Mouse (Mus musculus) heart, embryonic 16.5 days (tissue): Measurements from ENCODE around the gene Alkbh2. TPM values are rescaled to one million over a fixed set of nuclear protein-coding genes. Genes with fewer than 3 reads are reported as not detected.

ENCODE experiments used
- ATAC-seq: fragments of 200-750 bp; cut with Nextera tagmentation; replicated peaks from 2 replicates; pipeline ENCODE4 v1.8.0; 2017; ENCODE audit warnings: moderate number of reproducible peaks; ENCODE audit not compliant: insufficient read depth, low FRiP score; ENCODE audit errors: extremely low read depth
- H3K27ac ChIP-seq: fragments of 300-500 bp; sonication (generic); 2 replicates; pipeline ENCODE4 v1.5.1; 2014; ENCODE audit warnings: mild to moderate bottlenecking, low read length, control low read depth, moderate library complexity
- H3K27me3 ChIP-seq: fragments of 300-500 bp; sonication (generic); 2 replicates; pipeline ENCODE4 v1.6.1; 2014; ENCODE audit warnings: low read length, mixed read lengths; ENCODE audit not compliant: control insufficient read depth, insufficient read depth
- H3K36me3 ChIP-seq: fragments of 300-500 bp; sonication (generic); 2 replicates; pipeline ENCODE4 v1.6.1; 2014; ENCODE audit not compliant: control insufficient read depth, insufficient read depth
- H3K4me1 ChIP-seq: fragments of 300-500 bp; sonication (generic); 2 replicates; pipeline ENCODE4 v1.6.1; 2014; ENCODE audit warnings: low read length, mixed read lengths; ENCODE audit not compliant: control insufficient read depth, insufficient read depth
- H3K4me2 ChIP-seq: fragments of 300-500 bp; sonication (generic); 2 replicates; pipeline ENCODE4 v1.6.1; 2014; ENCODE audit warnings: low read depth, mild to moderate bottlenecking, control low read depth, low read length
- H3K4me3 ChIP-seq: fragments of 300-500 bp; sonication (generic); 2 replicates; pipeline ENCODE4 v1.5.1; 2014; ENCODE audit warnings: mild to moderate bottlenecking, control low read depth, low read length
- H3K9ac ChIP-seq: fragments of 300-500 bp; sonication (generic); 2 replicates; pipeline ENCODE4 v1.6.1; 2014; ENCODE audit warnings: low read length, control low read depth
- H3K9me3 ChIP-seq: fragments of 300-500 bp; sonication (generic); replicated peaks from 2 replicates; pipeline ENCODE4 v1.6.1; 2016; ENCODE audit warnings: low read length; ENCODE audit not compliant: control insufficient read depth
- WGBS: fragments of 180-500 bp; shearing (Covaris S2); extraction: QIAGEN DNeasy Blood & Tissue Kit; methylation state at CpG from one replicate; pipeline ENCODE4 v1.1.7; 2014; 5-methylcytosine and 5-hydroxymethylcytosine counted together
- polyA plus RNA-seq: library from polyadenylated mRNA; unstranded; fragments of >200 nt; fragmentation: Nextera tagmentation; extraction: Ambion mirVana; gene quantifications from 2 replicates; pipeline ENCODE4 v1.2.1, GENCODE M21; 2015

The Alkbh2 gene
- polyA plus RNA-seq, 1 experiment from 2014 or later = 7.3 TPM

DNA sequence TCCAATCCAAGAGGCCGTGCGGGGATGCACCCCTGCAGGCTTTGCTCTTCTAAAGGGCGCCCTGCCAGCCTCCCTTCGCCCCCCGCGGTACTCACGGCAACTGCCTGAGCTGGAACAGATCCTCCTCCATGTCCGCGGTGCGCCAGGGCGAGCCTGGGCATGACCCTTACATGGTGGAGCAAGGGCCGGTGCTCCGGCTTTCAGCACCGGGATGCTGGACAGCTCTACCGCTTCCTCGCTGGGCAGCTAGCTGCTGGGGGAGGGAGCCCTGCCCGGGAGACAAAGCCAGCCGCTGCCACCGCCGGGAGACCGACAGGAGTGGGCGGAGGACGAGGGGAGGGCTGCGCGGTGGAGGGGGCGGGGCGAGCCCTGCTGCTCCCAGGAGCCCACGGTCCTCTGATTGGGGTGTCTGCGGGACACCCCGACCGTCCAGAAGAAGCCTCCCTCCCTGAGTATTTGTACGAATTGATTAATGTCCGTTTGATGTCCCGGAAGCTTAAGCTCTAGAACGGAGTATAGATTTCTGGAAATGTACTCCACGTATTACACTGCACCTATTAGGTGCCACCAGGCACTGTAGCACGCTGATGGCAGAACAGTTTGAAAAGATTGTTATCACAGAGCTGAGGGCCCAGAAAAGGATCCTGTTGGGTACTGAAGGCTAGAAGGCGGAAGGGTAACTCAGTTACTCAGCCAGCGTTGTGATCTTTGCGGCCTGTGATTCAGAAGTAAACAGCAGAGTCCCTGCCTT, 36.8 kb downstream of the Alkbh2 start, which contains the start of gene Svop:
Gene Svop, minus strand, starts transcription at position 514 of the 751 bp plus-strand sequence.
- H3K4me1 ChIP-seq = peaks cover 4% of the 10 kb centered on the region
- 2% methylated on average over 40 of the region's 40 CpGs for WGBS
- no peak within 1 kb of the TSS for H3K9ac ChIP-seq
- no peaks in the 10 kb centered on the region for H3K36me3 ChIP-seq
- ATAC-seq = 0 out of 2 replicates have a peak, but pooled peaks have one; percentile 32
- H3K27me3 ChIP-seq = peaks cover 11% of the 10 kb centered on the region
- peak within 1 kb of the TSS; percentile 22 for H3K4me3 ChIP-seq
- H3K9me3 ChIP-seq = no peaks in the 10 kb centered on the region
- no peak within 1 kb of the TSS for H3K27ac ChIP-seq
- peak within 1 kb of the TSS; percentile 55 for H3K4me2 ChIP-seq

DNA sequence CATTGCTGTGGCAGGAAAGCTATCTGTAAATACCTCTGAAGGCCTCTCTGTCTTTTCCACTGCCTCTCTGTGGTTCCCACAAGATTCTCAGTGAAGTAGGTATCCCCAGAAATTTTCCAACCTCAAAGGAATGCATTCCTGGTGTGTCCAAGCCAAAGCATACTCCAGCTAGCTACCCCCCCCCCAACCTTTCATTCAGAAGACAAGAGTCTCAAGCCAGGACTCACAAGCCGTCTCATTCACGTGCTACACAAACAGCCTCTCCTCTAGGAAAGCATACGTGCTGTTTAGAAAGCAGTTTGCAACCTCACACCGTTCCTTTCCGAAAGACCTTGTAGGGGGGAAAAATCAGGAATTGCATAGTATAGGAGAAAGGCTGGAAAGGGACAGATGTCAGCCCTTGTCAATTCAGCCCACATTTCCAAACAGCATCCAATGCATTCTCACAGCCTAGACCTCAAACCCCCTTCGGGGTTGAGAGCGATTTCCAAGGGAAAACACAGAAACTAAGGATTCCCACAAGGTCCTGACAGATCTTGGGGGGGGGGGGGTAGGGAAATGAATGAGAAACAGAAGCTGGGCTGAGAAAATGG, 37.5 kb downstream of the Alkbh2 start:
- Histone ChIP-seq H3K9me3 (no peaks in the 10 kb centered on the region), H3K4me3 (no peak overlapping the region), H3K4me1 (peaks cover 4% of the 10 kb centered on the region), H3K36me3 (no peaks in the 10 kb centered on the region), H3K4me2 (no peak overlapping the region), H3K27ac (no peak overlapping the region), H3K9ac (no peak overlapping the region), H3K27me3 (peaks cover 11% of the 10 kb centered on the region)
- ATAC-seq = no peak
- WGBS = 20% methylated on average over 7 of the region's 7 CpGs

DNA sequence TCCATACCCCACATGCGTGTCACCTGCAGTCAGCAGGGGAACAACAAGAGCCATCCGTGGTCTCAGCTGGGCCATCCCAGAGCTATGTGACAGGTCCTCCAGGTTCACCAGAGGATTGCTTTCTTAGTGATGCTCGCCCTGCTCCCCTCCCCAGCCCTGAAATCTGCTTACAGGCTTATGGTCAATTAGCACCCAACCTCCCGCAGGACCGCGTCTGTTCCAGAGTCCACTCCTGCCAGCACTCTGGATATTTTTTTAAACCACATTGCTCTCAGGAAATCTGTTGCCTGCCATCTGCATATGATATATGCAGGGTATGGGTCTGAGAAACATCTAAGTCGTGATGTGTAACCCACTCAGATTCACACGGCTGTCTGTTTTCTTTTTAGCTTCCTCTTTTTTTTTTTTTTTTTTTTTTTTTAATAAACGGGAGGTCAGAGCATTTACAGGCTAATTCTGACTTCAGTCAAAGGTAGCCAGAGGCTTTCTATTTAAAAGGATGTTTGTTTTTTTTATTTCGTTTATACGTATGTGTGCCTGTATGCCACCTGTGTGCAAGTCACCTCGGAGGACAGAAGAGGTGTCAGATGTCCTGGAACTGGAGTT, 40.0 kb downstream of the Alkbh2 start:
- Histone ChIP-seq H3K4me1 (peaks cover 4% of the 10 kb centered on the region), H3K4me2 (no peak overlapping the region), H3K27me3 (peaks cover 8% of the 10 kb centered on the region), H3K4me3 (no peak overlapping the region), H3K9ac (no peak overlapping the region), H3K36me3 (no peaks in the 10 kb centered on the region), H3K9me3 (no peaks in the 10 kb centered on the region), H3K27ac (no peak overlapping the region)
- no peak for ATAC-seq
- 67% methylated on average over 12 of the region's 12 CpGs for WGBS

DNA sequence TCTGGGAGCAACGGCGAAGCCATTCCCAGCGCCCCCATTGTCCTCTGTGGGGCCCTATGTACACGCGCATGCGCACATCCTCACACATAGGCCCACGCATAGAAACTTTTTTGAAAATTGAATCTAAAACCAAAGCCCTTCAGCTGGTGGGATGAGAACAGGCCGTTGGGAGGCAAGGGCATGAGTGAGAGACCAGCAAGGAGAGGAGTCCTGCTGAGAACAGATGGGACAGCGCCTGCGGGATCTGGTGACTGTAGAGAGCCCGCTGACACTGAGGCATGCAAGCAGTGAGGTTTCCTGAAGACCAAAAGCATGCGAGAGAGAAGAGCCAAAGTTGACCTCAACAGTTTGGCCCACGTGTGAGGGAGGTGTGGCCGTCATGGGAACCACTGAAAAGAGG, 42.5 kb downstream of the Alkbh2 start:
- H3K9ac ChIP-seq = no peak overlapping the region
- H3K9me3 ChIP-seq = no peaks in the 10 kb centered on the region
- no peaks in the 10 kb centered on the region for H3K4me1 ChIP-seq
- 59% methylated on average over 14 of the region's 14 CpGs for WGBS
- no peak overlapping the region for H3K4me3 ChIP-seq
- H3K27me3 ChIP-seq = no peaks in the 10 kb centered on the region
- no peak for ATAC-seq
- no peaks in the 10 kb centered on the region for H3K36me3 ChIP-seq
- H3K27ac ChIP-seq = no peak overlapping the region
- no peak overlapping the region for H3K4me2 ChIP-seq

DNA sequence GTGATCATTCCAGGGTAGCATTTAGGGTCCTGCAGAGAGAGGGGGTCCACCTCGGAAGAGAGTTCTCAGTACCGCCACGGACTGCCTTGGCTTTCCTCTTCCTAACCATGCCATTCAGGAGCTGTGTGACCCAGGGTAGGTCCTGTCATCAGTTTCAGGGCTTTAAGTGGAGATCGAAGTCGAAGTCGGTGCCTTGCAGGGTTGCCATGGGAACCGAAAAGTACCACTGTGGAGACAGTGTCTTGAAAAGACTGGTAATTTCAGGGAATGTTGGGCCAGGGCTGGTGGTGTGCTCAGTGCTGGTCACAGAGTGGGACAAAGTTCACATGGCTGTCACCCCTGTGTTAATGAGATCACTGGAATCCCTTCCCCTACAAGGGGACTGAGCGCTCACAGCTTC, 51.0 kb downstream of the Alkbh2 start:
- no peak for ATAC-seq

More for the DNA sequence above, 51.0 kb downstream of the Alkbh2 start:
- no peak overlapping the region for H3K4me2 ChIP-seq
- no peak overlapping the region for H3K9ac ChIP-seq
- H3K27me3 ChIP-seq = no peaks in the 10 kb centered on the region
- H3K27ac ChIP-seq = no peak overlapping the region
- no peaks in the 10 kb centered on the region for H3K36me3 ChIP-seq
- no peak overlapping the region for H3K4me3 ChIP-seq
- H3K4me1 ChIP-seq = no peaks in the 10 kb centered on the region
- no peaks in the 10 kb centered on the region for H3K9me3 ChIP-seq
- WGBS = 64% methylated on average over 8 of the region's 8 CpGs

Other genes starting within 250 kb of the Alkbh2 start
- gene Coro1c, start 219.5 kb downstream of the Alkbh2 start, polyA plus RNA-seq = 85.9 and 89.0 TPM in 2 replicates
- gene Ssh1, start 134.3 kb downstream of the Alkbh2 start, polyA plus RNA-seq = 8.6 and 9.1 TPM in 2 replicates
- gene Dao, start 124.5 kb downstream of the Alkbh2 start, polyA plus RNA-seq = not detected in 2 replicates
- 7.6 and 9.5 TPM in 2 replicates for gene Usp30, start 62.8 kb downstream of the Alkbh2 start, polyA plus RNA-seq
- 0.14 and 0.27 TPM in 2 replicates for gene Svop, start 36.6 kb downstream of the Alkbh2 start, polyA plus RNA-seq
- gene Ung, start 2.2 kb upstream of the Alkbh2 start, polyA plus RNA-seq = 42.7 and 43.0 TPM in 2 replicates
- gene Acacb, start 18.3 kb upstream of the Alkbh2 start, polyA plus RNA-seq = 12.0 and 13.9 TPM in 2 replicates
- 0.11 and 0.44 TPM in 2 replicates for gene Foxn4, start 145.6 kb upstream of the Alkbh2 start, polyA plus RNA-seq
- gene Myo1h, start 160.9 kb upstream of the Alkbh2 start, polyA plus RNA-seq = 2.7 and 2.8 TPM in 2 replicates